Mouse (Mus musculus) ES-E14 (cell line): ENCODE measurements around the gene Mark2.

ENCODE experiments used
- MAFK ChIP-seq: IDR thresholded peaks from 2 replicates; pipeline ENCODE4 v1.6.1; 2014; ENCODE audit warnings: mild to moderate bottlenecking, low read depth, low read length, inconsistent platforms; ENCODE audit not compliant: insufficient read depth
- ZC3H11A ChIP-seq: IDR thresholded peaks from 2 replicates; pipeline ENCODE4 v1.6.1; 2012; ENCODE audit warnings: low read depth, mild to moderate bottlenecking, inconsistent platforms, low read length, borderline replicate concordance
- ZNF384 ChIP-seq: IDR thresholded peaks from 2 replicates; pipeline ENCODE4 v1.6.1; 2012; ENCODE audit warnings: low read depth, low read length, inconsistent platforms

GRCm38 (mm10) chr19:7279114-7279513 is 62.5 kb downstream of the Mark2 start:
- TF ChIP-seq ZC3H11A = no peak
- no peak for TF ChIP-seq ZNF384
- no peak for TF ChIP-seq MAFK
